Mouse (Mus musculus): Measurements from ENCODE around the gene Hmgn1. TPM values are rescaled to one million over a fixed set of nuclear protein-coding genes. Genes with fewer than 3 reads are reported as not detected.

Gene Hmgn1
- polyA plus RNA-seq, 1 experiment from 2014 or later: 522 TPM

GRCm38 (mm10) chr16:96088120-96088519 is 39.4 kb downstream of the Hmgn1 start:
- no peak for TF ChIP-seq CTCF (IDR thresholded peaks at IDR 0.05)
- in situ Hi-C loops (cut with MboI; ENCODE audit: low pct_unique_long_range_greater_than_20kb): no loop called here
- ChIA-PET POLR2A (no interaction called here), CTCF (no interaction called here)
- no peaks in the 10 kb centered on the region for H3K27me3 ChIP-seq
- DNase-seq (ENCODE audit: low read depth, low spot score) (no peak), ATAC-seq (no peak)

- POLR2A ChIA-PET: no interaction called here
- no peak for ATAC-seq
- no peaks in the 10 kb centered on the region for H3K27me3 ChIP-seq
- in situ Hi-C loops (cut with MboI; ENCODE audit: low pct_unique_long_range_greater_than_20kb): no loop called here
- CTCF ChIA-PET: no interaction called here
- no peak for DNase-seq (ENCODE audit: low read depth, low spot score)
- TF ChIP-seq CTCF (IDR thresholded peaks at IDR 0.05): no peak
Measured at GRCm38 (mm10) chr16:96087436-96087835, 40.1 kb downstream of the Hmgn1 start.

- CTCF ChIA-PET: no interaction called here
Measured at GRCm38 (mm10) chr16:96087001-96087400, 40.5 kb downstream of the Hmgn1 start.

GRCm38 (mm10) chr16:96085597-96085996 is 41.9 kb downstream of the Hmgn1 start:
- ChIA-PET CTCF (no interaction called here), POLR2A (no interaction called here)
- DNase-seq (ENCODE audit: low read depth, low spot score) (no peak), ATAC-seq (no peak)
- no peak for TF ChIP-seq CTCF (IDR thresholded peaks at IDR 0.05)
- in situ Hi-C loops (cut with MboI; ENCODE audit: low pct_unique_long_range_greater_than_20kb): no loop called here
- H3K27me3 ChIP-seq: no peaks in the 10 kb centered on the region

More at GRCm38 (mm10) chr16:96087001-96087400, 40.5 kb downstream of the Hmgn1 start:
- ATAC-seq (no peak), DNase-seq (ENCODE audit: low read depth, low spot score) (no peak)
- in situ Hi-C loops (cut with MboI; ENCODE audit: low pct_unique_long_range_greater_than_20kb): no loop called here
- POLR2A ChIA-PET: no interaction called here
- TF ChIP-seq CTCF (IDR thresholded peaks at IDR 0.05): no peak
- H3K27me3 ChIP-seq: no peaks in the 10 kb centered on the region

GRCm38 (mm10) chr16:96083179-96083646 is 44.3 kb downstream of the Hmgn1 start:
- in situ Hi-C loops (cut with MboI; ENCODE audit: low pct_unique_long_range_greater_than_20kb): no loop called here
- no peak for ATAC-seq
- no peaks in the 10 kb centered on the region for H3K27me3 ChIP-seq
- ChIA-PET POLR2A (interaction anchor here (0.9 to 3.5 kb wide), 4 partner anchors 9 to 61 kb away, joined by 3 to 21 read pairs (median 6); no protein-coding TSS in a partner anchor), CTCF (interaction anchor here (2.3 kb wide), 1 partner anchor 8 kb away, joined by 8 read pairs; no protein-coding TSS in a partner anchor)
- no peak for TF ChIP-seq CTCF (IDR thresholded peaks at IDR 0.05)
- no peak for DNase-seq (ENCODE audit: low read depth, low spot score)

GRCm38 (mm10) chr16:96082301-96083178 is 45.0 kb downstream of the Hmgn1 start, which contains the start of gene Brwd1:
TSS of gene Brwd1 (minus strand) at chr16:96082526.
- in situ Hi-C loops (cut with MboI; ENCODE audit: low pct_unique_long_range_greater_than_20kb): no loop called here
- peak; percentile 72 for ATAC-seq
- H3K27me3 ChIP-seq: no peaks in the 10 kb centered on the region
- POLR2A ChIA-PET: interaction anchor here (0.9 to 3.5 kb wide), 5 partner anchors 9 to 62 kb away, joined by 3 to 21 read pairs (median 5); no protein-coding TSS in a partner anchor
- no peak for TF ChIP-seq CTCF (IDR thresholded peaks at IDR 0.05)
- no peak for DNase-seq (ENCODE audit: low read depth, low spot score)
- CTCF ChIA-PET: interaction anchor here (2.3 kb wide), 1 partner anchor 9 kb away, joined by 8 read pairs; no protein-coding TSS in a partner anchor

GRCm38 (mm10) chr16:96081742-96082241 is 45.7 kb downstream of the Hmgn1 start:
- no peak for TF ChIP-seq CTCF (IDR thresholded peaks at IDR 0.05)
- ChIA-PET CTCF (interaction anchor here (2.3 kb wide), 1 partner anchor 10 kb away, joined by 8 read pairs; no protein-coding TSS in a partner anchor), POLR2A (interaction anchor here (1.2 to 3.5 kb wide), 3 partner anchors 10 to 62 kb away, joined by 3 to 21 read pairs (median 5); no protein-coding TSS in a partner anchor)
- in situ Hi-C loops (cut with MboI; ENCODE audit: low pct_unique_long_range_greater_than_20kb): no loop called here
- DNase-seq (ENCODE audit: low read depth, low spot score) (no peak), ATAC-seq (peak; percentile 19)
- H3K27me3 ChIP-seq: no peaks in the 10 kb centered on the region

- ATAC-seq (peak; percentile 82), DNase-seq (ENCODE audit: low read depth, low spot score) (no peak)
- TF ChIP-seq CTCF (IDR thresholded peaks at IDR 0.05): no peak
- no peaks in the 10 kb centered on the region for H3K27me3 ChIP-seq
- in situ Hi-C loops (cut with MboI; ENCODE audit: low pct_unique_long_range_greater_than_20kb): no loop called here
- ChIA-PET CTCF (interaction anchor here (2.3 kb wide), 1 partner anchor 10 kb away, joined by 8 read pairs; no protein-coding TSS in a partner anchor), POLR2A (interaction anchor here (0.7 to 3.5 kb wide), 4 partner anchors 11 to 63 kb away, joined by 3 to 21 read pairs (median 4); no protein-coding TSS in a partner anchor)
Measured at GRCm38 (mm10) chr16:96081331-96081730, 46.2 kb downstream of the Hmgn1 start.

GRCm38 (mm10) chr16:96080524-96080923 is 47.0 kb downstream of the Hmgn1 start:
- no peaks in the 10 kb centered on the region for H3K27me3 ChIP-seq
- DNase-seq (ENCODE audit: low read depth, low spot score): no peak
- ChIA-PET CTCF (no interaction called here), POLR2A (interaction anchor here (3.5 kb wide), 1 partner anchor 11 kb away, joined by 21 read pairs; no protein-coding TSS in a partner anchor)
- TF ChIP-seq CTCF (IDR thresholded peaks at IDR 0.05): no peak
- in situ Hi-C loops (cut with MboI; ENCODE audit: low pct_unique_long_range_greater_than_20kb): no loop called here
- no peak for ATAC-seq

Other genes with a start within 250 kb of the Hmgn1 start
- gene Psmg1, start 136.8 kb downstream of the Hmgn1 start, polyA plus RNA-seq (2021): 52.6 TPM
- gene Brwd1, start 45.2 kb downstream of the Hmgn1 start, polyA plus RNA-seq (2021): 46.6 TPM
- gene Wrb, start 17.7 kb upstream of the Hmgn1 start, polyA plus RNA-seq (2021): 36.9 TPM
- gene Lca5l, start 64.5 kb upstream of the Hmgn1 start, polyA plus RNA-seq (2021): 2.7 TPM
- 0.41 TPM for gene Sh3bgr, start 72.7 kb upstream of the Hmgn1 start, polyA plus RNA-seq (2021)
- gene B3galt5, start 108.1 kb upstream of the Hmgn1 start, polyA plus RNA-seq (2021): not detected

Data from Patski (cell line).